Mouse (Mus musculus) cerebellum, adult 9-10 months (tissue): Measurements from ENCODE around the gene Bcl2.

ENCODE experiments used
- DNase-seq: peaks from one replicate; pipeline ENCODE4 v3.0.0; 2022

Gene Bcl2

GRCm38 (mm10) chr1:106664978-106665377 is 49.1 kb downstream of the Bcl2 start:
- DNase-seq = no peak

- DNase-seq = no peak
Measured at GRCm38 (mm10) chr1:106662486-106662885, 51.6 kb downstream of the Bcl2 start.

DNA sequence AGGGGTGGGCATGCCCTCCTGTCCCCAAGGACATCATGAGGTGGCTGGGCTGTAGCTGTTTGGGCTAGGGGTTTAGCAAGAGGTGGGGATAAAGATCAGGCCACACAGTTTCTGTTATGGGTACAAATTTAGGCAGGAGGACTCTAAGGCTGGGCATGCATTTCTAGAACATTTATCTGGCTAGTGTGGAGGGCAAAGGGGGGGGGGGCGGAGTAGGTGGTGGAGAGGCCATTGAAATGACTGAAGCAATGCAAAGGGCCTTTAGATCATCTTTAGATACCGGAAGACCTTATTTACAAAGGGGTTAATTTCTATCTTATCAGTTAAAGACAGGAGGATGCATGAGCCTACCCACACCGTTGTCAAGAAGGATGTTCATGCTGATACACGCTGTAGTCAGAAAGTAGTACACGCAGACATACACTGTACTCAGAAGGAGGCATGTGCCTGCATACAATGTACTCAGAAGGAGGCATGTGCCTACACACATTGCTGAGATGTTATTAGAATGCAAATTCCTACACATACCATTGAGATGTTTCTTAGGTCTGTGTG is 55.7 kb downstream of the Bcl2 start:
- no peak for DNase-seq

DNA sequence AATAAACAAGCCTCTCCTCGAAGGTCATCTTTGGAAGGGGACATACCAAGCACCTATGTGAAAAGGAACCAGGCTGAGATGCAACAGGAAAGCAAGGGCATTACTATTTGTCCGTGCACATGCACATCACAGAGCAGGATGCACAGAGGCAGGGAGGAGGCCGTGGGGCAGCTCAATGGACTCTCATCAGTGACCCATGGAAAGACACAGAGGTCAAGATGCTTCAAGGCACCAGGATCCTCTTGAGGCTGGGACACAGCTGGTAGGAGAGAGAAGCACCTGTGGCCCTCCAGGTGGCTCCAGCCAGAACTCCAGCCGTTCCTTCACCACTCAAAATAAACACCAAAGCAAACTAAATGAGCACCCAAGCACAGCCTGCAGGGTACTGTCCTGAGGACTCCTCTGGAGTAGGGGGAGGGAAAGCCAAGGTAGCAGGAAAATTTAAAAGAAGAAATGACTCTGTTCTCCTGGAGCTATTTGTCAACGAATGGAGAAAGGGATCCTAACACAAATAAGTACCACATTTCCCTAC is 57.8 kb downstream of the Bcl2 start:
- no peak for DNase-seq

DNA sequence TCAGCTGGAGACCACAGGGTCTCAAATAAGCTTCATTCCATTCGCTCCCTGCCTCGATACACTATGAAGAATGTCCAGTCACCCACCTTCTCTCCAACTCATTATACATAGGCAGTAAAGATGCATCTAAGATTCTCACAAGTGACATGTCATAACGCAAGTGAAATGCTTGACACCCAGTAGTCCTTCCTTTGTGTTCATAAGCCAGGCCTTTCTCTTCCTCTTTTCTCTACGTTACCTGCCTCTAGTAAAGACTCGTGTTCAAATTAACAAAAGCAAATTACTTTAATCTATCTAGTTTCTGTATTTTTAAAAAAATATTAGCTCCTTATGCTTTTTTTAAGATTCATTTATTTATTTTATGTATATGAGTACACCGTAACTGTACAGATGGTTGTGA is 59.8 kb downstream of the Bcl2 start:
- DNase-seq = no peak

DNA sequence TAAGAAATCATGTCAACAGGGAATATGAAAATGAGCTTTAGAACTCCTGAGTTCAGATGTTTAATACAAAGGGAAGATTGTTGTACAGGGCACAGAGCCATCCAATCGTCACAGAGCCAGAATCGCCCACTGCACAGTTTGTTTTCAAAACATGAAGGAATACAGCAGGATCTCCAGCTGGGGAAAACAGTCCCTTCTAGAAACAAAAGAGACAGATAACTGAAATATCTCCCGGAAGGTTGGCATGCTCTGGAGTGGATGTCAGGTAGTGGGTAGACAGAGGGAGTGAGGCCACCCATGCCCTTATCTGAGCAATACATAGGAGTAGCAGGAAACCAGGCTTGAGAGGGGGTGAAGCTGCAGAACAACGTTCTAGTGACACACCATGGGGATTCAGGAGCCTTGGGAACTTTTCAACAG is 60.6 kb downstream of the Bcl2 start:
- DNase-seq = no peak

DNA sequence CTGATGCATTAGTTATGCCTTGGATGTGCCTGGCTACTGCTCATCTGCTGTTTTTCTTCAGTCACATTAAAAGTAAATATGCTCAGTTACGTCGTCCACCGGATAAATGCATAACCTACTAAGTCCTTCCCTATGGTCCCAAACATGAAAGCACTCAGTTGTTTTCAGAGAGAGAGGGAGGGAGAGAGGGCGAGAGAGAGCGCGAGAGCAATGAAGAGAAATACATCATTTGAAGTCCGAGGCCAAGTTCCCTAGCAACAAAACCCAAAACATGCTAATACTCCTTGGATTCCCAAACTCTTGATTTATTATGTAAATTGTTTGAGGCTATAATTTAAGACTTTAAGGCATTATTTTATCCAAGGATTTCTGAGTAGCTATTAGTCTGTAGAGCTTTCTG is 62.9 kb downstream of the Bcl2 start:
- DNase-seq = no peak

DNA sequence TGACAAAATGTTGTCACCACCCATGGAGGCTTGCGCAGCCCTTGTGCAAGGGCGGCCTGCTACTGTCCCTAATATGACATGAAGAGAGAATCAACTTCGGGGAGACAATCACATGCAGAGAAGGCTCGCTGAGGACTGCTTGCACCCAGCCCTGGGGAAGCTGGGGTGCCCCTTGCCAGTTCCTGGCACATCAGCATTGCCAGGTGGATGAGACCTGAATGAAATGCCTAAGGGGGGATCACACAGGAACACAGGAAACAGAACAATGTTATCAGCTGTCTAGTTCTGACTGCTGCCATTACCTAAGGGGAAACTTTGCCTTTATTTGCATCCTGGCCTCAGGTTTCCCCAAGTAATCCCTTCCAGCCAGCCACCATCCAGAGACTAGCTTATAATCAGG is 63.6 kb downstream of the Bcl2 start:
- no peak for DNase-seq

DNA sequence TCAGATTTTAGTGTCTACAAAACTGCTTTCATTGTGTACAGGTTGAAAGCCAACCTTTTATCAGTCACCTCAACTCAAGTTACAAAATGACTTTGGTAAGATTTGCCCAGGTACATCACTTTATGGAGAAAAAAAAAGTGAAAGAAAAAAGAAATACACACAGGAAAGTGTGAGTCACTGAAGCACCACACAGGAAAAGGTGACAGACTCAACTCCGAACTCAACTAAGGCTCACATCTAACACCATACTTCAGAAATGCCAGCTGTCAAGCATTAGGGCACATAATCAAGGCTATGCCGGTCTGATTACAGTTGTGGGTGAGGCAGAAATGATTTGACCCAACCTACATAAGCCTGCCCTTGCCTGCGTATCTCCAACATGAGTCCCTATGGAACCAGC is 66.7 kb downstream of the Bcl2 start:
- DNase-seq = no peak

- DNase-seq = no peak
Measured at GRCm38 (mm10) chr1:106644566-106644965, 69.5 kb downstream of the Bcl2 start.

GRCm38 (mm10) chr1:106643527-106643926 is 70.5 kb downstream of the Bcl2 start:
- DNase-seq = no peak

DNA sequence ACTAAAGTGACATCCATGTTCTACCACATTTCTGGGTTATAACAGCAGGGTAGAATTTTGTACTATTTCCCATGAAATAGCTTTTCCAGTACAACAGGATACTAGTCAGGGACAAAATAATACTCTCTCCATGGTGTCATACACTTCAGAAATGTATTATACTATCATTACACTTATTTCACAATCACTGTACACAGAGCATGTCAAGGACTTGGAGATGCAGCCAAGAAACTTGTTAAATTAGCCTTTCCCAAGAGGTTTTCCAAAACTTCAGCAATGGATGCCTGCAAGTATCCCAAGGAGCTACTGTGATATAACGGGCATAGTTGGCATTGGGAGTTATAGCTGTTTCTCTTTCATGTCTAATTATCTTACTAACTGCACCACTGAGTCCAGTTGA is 73.5 kb downstream of the Bcl2 start:
- no peak for DNase-seq

DNA sequence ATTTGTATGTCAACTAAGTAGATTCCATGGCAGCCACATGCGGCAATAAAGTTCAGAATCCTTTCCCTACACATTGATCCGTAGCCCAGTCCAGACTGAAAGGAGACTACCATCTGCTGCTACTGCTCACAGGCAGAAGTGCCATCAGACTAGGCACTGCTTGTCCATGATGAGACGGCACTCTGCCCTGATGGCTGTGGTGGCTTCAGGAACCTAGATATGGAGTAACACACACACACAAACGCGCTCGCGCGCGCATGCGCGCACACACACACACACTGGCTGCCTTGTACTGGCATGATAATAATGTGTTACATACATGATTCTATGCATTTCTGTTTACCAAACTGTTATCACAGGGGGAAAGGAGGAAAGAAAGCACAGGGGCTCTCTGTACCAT is 76.4 kb downstream of the Bcl2 start:
- no peak for DNase-seq

DNA sequence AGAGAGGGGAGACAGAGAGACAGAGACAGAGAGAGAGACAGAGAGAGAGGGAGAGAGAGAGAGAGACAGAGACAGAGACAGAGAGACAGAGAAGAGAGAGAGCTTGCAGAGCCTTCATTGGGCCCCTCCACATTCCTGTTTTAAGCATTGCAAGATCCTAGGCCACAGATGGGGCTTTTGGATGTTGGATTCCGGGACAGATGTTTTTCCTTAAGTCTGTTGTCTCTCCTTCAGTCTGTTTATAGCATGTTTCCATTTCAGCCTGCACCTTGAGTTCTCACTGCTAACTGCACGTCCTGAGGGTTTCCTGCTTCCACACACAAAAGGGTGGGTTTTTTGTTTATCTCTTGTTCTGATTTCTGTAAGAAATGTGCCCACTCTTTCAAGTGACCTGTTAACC is 77.4 kb downstream of the Bcl2 start:
- DNase-seq = no peak

GRCm38 (mm10) chr1:106633207-106633606 is 80.9 kb downstream of the Bcl2 start:
- DNase-seq = no peak

DNA sequence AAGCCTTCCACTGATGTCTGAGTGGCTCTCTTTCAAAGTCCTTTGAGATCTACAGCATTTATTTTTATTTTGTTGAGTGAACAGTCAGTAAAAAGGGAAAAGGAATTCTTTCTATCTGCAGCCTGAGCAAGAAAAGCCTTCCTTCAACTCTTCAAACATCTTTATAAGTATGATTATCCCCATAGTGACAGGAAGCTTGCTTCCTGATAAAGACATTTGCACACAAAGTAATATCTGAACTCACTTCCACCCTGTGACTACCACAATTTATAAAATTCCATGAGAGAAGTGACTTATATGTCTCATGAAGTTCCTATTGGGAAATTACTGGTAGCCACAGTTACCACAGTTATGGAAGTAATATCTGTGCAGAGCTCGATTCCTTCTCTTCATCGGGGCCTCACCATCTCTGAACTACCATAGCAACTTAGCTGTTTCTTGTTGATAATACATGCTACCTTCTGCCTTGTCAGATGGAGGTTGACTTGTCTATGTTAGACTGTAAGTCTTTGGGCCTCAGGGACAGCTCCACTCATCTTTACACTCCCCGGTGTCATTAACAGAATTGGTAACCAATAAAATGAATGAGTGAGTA is 82.1 kb downstream of the Bcl2 start:
- no peak for DNase-seq

- DNase-seq = no peak
Measured at GRCm38 (mm10) chr1:106630973-106631372, 83.1 kb downstream of the Bcl2 start.

DNA sequence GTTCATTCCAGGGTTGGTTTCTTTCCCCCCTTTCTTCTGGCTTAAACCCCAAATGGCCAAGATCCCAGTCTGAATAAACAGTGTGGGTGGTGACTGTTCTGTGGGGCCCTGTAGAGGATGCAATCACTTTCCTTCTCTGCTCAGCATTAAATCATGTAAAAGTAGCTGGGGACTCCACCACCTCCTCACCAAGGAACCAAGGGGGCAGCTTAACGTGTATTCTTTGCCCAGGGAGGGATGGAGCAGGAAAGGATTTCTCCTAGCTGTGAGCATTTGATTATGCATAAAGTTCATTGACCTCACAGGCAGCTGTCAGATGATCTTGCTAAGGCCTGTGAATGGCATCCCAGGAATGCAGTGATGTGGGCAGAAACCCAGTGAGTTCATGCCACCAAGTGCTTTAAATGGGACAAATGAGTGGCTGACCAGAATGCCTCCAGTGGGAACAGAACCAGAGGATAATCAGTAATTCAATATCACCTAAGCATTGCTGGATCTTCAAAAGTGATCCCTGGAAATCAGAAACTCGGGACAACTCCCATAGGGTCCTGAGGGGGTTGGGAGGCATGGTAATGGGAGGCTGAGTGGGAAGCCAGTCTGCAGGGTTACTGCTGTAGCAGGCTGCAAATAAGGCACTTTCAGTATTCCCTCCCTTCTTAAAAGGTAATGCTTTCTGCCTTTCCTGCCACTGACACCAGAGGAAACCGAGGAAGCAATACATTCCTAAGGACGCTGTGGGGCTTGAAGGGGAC is 84.0 kb downstream of the Bcl2 start:
- no peak for DNase-seq

GRCm38 (mm10) chr1:106629470-106629830 is 84.6 kb downstream of the Bcl2 start:
- DNase-seq = no peak

DNA sequence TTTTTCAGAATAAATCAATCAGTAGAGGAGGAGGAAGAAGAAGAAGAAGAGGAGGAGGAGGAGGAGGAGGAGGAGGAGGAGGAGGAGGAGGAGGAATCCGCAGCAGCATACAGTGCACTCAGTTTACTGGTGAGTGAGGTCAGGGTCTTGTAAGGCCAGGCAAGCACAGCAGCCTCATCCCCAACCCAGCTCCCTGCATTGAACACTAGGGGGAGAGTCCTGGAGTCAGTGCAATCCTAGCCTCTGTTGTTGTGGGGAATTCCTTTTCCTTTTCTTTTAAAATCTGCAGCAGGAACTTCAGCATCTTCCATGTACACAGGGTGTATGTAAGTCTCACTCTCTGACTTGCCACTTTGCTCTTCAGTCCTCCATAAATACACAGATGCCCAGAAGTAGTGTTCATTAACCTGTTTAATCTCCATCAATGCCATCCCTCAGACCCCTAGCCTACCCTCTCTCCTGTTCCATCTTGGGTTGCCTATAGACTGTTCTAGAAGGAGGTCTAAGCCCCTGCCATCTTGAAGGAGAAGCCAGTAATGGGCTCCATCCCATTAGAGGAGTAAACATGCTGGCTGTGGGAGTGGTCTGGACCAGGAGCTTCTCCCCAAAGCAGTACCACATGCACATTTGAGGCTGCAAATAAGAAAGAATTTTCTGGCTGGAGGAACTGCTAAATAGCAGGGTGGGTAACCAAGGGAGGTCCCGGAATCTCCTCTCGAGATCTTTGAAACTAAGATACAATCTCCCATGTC is 85.2 kb downstream of the Bcl2 start:
- DNase-seq = no peak

DNA sequence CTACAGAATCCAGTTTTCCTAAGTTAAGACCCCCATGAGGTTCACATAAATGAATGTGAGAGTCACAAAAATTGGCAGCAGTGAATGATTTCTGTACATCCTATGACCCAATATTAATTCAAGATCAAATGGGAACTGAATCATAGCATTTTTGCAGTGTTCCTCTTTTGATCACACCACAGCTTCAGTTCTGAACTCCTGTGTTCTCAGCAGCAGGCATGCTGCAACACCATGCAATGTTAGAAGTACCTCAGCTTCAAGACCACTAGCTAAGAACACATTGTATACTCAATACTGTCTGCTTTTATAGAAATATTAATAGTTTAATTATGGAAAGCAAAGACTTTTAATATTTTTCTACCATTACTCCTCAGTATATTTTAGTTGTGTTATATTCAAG is 85.8 kb downstream of the Bcl2 start:
- no peak for DNase-seq

DNA sequence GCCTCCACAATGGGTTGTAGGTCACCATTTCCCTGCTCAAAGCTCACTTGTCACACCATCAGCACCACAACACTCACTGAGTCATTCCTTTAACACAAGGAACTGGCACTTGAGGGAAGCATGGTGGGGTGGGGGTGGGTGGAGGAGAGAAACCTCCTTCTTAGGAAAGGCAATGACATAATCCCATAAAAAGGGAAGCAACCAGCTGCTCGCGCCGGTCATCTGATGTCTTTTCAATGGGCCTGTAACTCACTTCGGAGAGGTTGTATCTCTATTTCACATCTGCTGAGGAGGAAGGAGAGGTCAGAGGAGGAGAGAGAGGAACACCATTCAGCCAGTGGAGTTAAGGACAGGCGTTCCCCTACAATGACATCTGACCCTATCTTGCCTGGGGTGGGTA is 86.8 kb downstream of the Bcl2 start:
- DNase-seq = no peak

GRCm38 (mm10) chr1:106620174-106620931 is 93.7 kb downstream of the Bcl2 start:
- DNase-seq = no peak
